Mouse (Mus musculus): ENCODE data around the gene Tdrd12.
"Not testable (repeated sequence)": the region's sequence is repeated elsewhere in the genome, so short reads cannot be mapped to it uniquely, and the experiment has no call there.

GRCm38 (mm10) chr7:35570883-35571282 is 33.3 kb upstream of the Tdrd12 start:
- not testable (repeated sequence) for TF ChIP-seq POLR2A (IDR thresholded peaks at IDR 0.05; ENCODE audit: low read depth, low read length); CTCF (IDR thresholded peaks at IDR 0.05; ENCODE audit: extremely low read depth, insufficient read depth, insufficient read length, insufficient replicate concordance)
